Mouse (Mus musculus): Measurements from ENCODE around the gene Zdhhc22. TPM values are rescaled to one million over a fixed set of nuclear protein-coding genes. Genes with fewer than 3 reads are reported as not detected.
A peak's percentile ranks its signal among the peaks of the same experiment; 100 is the strongest.

Gene Zdhhc22
- polyA plus RNA-seq (2012; ENCODE audit: insufficient read depth, insufficient read length, low replicate concordance, missing spikeins) = not detected in 2 replicates

- WGBS = under 1% methylated on average over 67 of the region's 68 CpGs
- peaks cover 17% of the 10 kb centered on the region for H3K4me1 ChIP-seq (ENCODE audit: control insufficient read depth, insufficient read depth, low read length)
- no peak for TF ChIP-seq POLR2A (IDR thresholded peaks at IDR 0.05; ENCODE audit: insufficient read depth, low read depth, low read length)
- peak; percentile 59; the same call in 1 of the 2 replicates for TF ChIP-seq CTCF (IDR thresholded peaks at IDR 0.05; ENCODE audit: insufficient read depth, low read depth, low read length)
- no peak within 1 kb of the TSS for H3K27ac ChIP-seq (ENCODE audit: insufficient read depth, low read depth, low read length)
- peak within 1 kb of the TSS; percentile 70 for H3K4me3 ChIP-seq (ENCODE audit: insufficient read depth, low read depth, low read length)
These were observed at the start of gene Zdhhc22 for GRCm38 (mm10) chr12:86989890-86990754. Gene Zdhhc22, minus strand, starts transcription at chr12:86990430.

DNA sequence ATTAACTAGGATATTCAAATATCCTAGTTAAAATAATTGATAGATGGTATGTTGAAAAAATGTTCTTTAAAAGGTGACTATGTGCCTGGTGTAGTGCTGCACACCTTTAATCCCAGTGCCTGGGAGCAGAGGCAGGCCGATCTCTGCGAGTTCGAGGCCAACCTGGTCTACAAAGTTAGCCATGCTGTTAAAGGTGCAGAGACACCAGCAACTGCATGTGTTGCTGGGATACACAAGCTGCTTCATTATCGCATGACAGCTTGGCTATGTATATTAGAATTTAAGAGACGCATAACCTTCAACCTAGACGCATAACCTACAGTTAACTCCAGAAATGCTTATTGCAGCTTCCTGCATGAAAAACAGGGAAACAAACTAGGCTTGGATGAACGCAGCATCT, 46.4 kb upstream of the Zdhhc22 start:
- WGBS = 95% methylated on average over 7 of the region's 7 CpGs
- H3K4me1 ChIP-seq (ENCODE audit: control insufficient read depth, insufficient read depth, low read length) = peaks cover 5% of the 10 kb centered on the region; the same call in 1 of the 2 replicates
- H3K4me3 ChIP-seq (ENCODE audit: insufficient read depth, low read depth, low read length) = no peak overlapping the region
- no peak overlapping the region for H3K27ac ChIP-seq (ENCODE audit: insufficient read depth, low read depth, low read length)
- no peak for TF ChIP-seq POLR2A (IDR thresholded peaks at IDR 0.05; ENCODE audit: insufficient read depth, low read depth, low read length)
- no peak for TF ChIP-seq CTCF (IDR thresholded peaks at IDR 0.05; ENCODE audit: insufficient read depth, low read depth, low read length)

DNA sequence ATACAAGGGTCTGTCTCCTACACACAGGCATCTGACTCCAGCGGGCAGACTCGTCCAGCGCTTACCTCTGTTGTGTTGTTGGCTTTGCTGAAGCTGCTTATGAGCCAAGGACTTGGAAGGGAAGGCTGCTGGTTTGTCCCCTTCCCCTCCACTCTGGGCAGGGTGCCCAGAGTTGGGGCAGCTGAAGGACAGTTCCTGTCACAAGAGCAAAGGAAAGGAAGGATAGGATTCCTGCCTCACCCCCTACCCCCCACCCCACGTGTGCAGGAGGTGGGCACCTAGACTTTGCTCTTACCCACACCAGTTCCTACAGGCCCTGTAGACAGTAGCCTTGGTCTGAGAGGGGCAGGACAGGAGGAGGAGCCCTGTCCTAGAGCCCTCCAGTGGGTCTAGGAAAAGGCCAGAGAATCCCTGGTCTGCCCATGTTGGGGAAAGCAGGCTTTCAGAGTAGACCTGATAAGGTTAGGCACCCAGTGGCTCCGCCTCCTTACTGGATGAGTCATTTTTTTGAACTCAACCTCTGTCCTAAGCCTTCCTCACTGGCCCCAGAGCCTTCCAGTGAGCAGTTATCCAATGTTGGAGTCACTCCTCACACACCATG, 41.0 kb upstream of the Zdhhc22 start:
- H3K27ac ChIP-seq (ENCODE audit: insufficient read depth, low read depth, low read length) = no peak overlapping the region
- WGBS = 65% methylated on average over 5 of the region's 5 CpGs
- H3K4me1 ChIP-seq (ENCODE audit: control insufficient read depth, insufficient read depth, low read length) = peaks cover 25% of the 10 kb centered on the region
- TF ChIP-seq POLR2A (IDR thresholded peaks at IDR 0.05; ENCODE audit: insufficient read depth, low read depth, low read length) (no peak), CTCF (IDR thresholded peaks at IDR 0.05; ENCODE audit: insufficient read depth, low read depth, low read length) (no peak)
- no peak overlapping the region for H3K4me3 ChIP-seq (ENCODE audit: insufficient read depth, low read depth, low read length)

- TF ChIP-seq CTCF (IDR thresholded peaks at IDR 0.05; ENCODE audit: insufficient read depth, low read depth, low read length) = no peak
- peaks cover 29% of the 10 kb centered on the region for H3K4me1 ChIP-seq (ENCODE audit: control insufficient read depth, insufficient read depth, low read length)
- 84% methylated on average over 5 of the region's 5 CpGs for WGBS
- H3K4me3 ChIP-seq (ENCODE audit: insufficient read depth, low read depth, low read length) = no peak overlapping the region
- no peak overlapping the region for H3K27ac ChIP-seq (ENCODE audit: insufficient read depth, low read depth, low read length)
These were observed 39.2 kb upstream of the Zdhhc22 start for GRCm38 (mm10) chr12:87029251-87029976.

GRCm38 (mm10) chr12:87028068-87028467, 37.8 kb upstream of the Zdhhc22 start:
- H3K4me3 ChIP-seq (ENCODE audit: insufficient read depth, low read depth, low read length) = no peak overlapping the region
- no peak overlapping the region for H3K27ac ChIP-seq (ENCODE audit: insufficient read depth, low read depth, low read length)
- H3K4me1 ChIP-seq (ENCODE audit: control insufficient read depth, insufficient read depth, low read length) = peaks cover 29% of the 10 kb centered on the region
- no peak for TF ChIP-seq POLR2A (IDR thresholded peaks at IDR 0.05; ENCODE audit: insufficient read depth, low read depth, low read length)
- TF ChIP-seq CTCF (IDR thresholded peaks at IDR 0.05; ENCODE audit: insufficient read depth, low read depth, low read length) = no peak
- whole genome bisulfite sequencing = 91% methylated on average over 2 of the region's 2 CpGs

GRCm38 (mm10) chr12:87027391-87027790, 37.2 kb upstream of the Zdhhc22 start:
- no peak overlapping the region for H3K27ac ChIP-seq (ENCODE audit: insufficient read depth, low read depth, low read length)
- H3K4me1 ChIP-seq (ENCODE audit: control insufficient read depth, insufficient read depth, low read length) = peaks cover 29% of the 10 kb centered on the region
- TF ChIP-seq CTCF (IDR thresholded peaks at IDR 0.05; ENCODE audit: insufficient read depth, low read depth, low read length) (no peak), POLR2A (IDR thresholded peaks at IDR 0.05; ENCODE audit: insufficient read depth, low read depth, low read length) (no peak)
- H3K4me3 ChIP-seq (ENCODE audit: insufficient read depth, low read depth, low read length) = peak overlapping the region; percentile 20; the same call in 1 of the 2 replicates
- 63% methylated on average over 5 of the region's 5 CpGs for WGBS

DNA sequence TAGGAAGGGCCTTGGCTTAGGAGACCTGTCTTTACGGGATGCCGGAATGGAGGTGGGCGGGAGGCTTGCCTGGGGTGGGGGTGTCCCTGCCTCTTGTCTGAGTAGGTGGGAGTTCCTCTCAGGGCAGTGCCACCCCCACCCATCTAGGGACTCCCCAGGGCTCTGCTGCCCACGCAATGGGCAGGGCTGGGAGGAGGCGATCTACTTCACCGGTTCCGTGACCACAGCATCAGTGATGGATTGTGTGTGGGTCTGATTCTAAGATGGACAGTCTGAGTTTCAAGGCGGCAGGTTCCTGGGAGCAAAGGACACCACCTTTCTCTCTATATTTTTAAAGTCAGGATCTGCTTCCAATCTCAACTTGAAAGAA, 36.6 kb upstream of the Zdhhc22 start:
- 7% methylated on average over 8 of the region's 8 CpGs for WGBS
- Histone ChIP-seq H3K4me3 (ENCODE audit: insufficient read depth, low read depth, low read length) (peak overlapping the region; percentile 88), H3K27ac (ENCODE audit: insufficient read depth, low read depth, low read length) (no peak overlapping the region; the same call in 1 of the 2 replicates), H3K4me1 (ENCODE audit: control insufficient read depth, insufficient read depth, low read length) (peaks cover 26% of the 10 kb centered on the region)
- TF ChIP-seq POLR2A (IDR thresholded peaks at IDR 0.05; ENCODE audit: insufficient read depth, low read depth, low read length) (no peak), CTCF (IDR thresholded peaks at IDR 0.05; ENCODE audit: insufficient read depth, low read depth, low read length) (no peak)

- TF ChIP-seq POLR2A (IDR thresholded peaks at IDR 0.05; ENCODE audit: insufficient read depth, low read depth, low read length) = no peak; the same call in 1 of the 2 replicates
- H3K4me1 ChIP-seq (ENCODE audit: control insufficient read depth, insufficient read depth, low read length) = peaks cover 25% of the 10 kb centered on the region
- 3% methylated on average over 30 of the region's 30 CpGs for WGBS
These were observed 36.1 kb upstream of the Zdhhc22 start for GRCm38 (mm10) chr12:87026109-87026870.

More at GRCm38 (mm10) chr12:87026109-87026870, 36.1 kb upstream of the Zdhhc22 start:
- Histone ChIP-seq H3K4me3 (ENCODE audit: insufficient read depth, low read depth, low read length) (peak overlapping the region; percentile 88), H3K27ac (ENCODE audit: insufficient read depth, low read depth, low read length) (peak overlapping the region; percentile 60)

Data from olfactory bulb, adult 2 months (tissue).